Mouse (Mus musculus) kidney, adult 8-10 months (tissue): ENCODE measurements around the gene Gm5862.
"Not testable (repeated sequence)": the region's sequence is repeated elsewhere in the genome, so short reads cannot be mapped to it uniquely, and the experiment has no call there.

Experiments used
- DNase-seq, 2 experiments: peaks; one replicate each; pipeline ENCODE4 v3.0.0; 2022

Gene Gm5862

GRCm38 (mm10) chr5:26022816-26023215, at the start of gene Gm5862:
Gm5862 (minus strand) TSS chr5:26022916.
- DNase-seq = not testable (repeated sequence)

GRCm38 (mm10) chr5:26070716-26071115, 48.0 kb upstream of the Gm5862 start:
- DNase-seq = no peak

GRCm38 (mm10) chr5:26058481-26058880, 35.8 kb upstream of the Gm5862 start, which contains the start of gene Gm7347:
Gm7347 (minus strand) TSS chr5:26058581.
- not testable (repeated sequence) for DNase-seq

- DNase-seq = not testable (repeated sequence)
Measured at GRCm38 (mm10) chr5:26039458-26039857, 16.7 kb upstream of the Gm5862 start, which contains the start of gene Speer4a. Speer4a (minus strand) TSS chr5:26039558.

GRCm38 (mm10) chr5:26007697-26008096, 15.0 kb downstream of the Gm5862 start:
- DNase-seq = not testable (repeated sequence)

- DNase-seq = not testable (repeated sequence)
Measured at GRCm38 (mm10) chr5:26006937-26007695, 15.6 kb downstream of the Gm5862 start.

- DNase-seq = not testable (repeated sequence)
Measured at GRCm38 (mm10) chr5:26004698-26005097, 18.0 kb downstream of the Gm5862 start, which contains the start of gene Gm1979. Gm1979 (minus strand) TSS chr5:26004798.

GRCm38 (mm10) chr5:25988550-25988949, 34.2 kb downstream of the Gm5862 start, which contains the start of gene Gm21698:
Gm21698 (minus strand) TSS chr5:25988650.
- DNase-seq = not testable (repeated sequence)

- not testable (repeated sequence) for DNase-seq
Measured at GRCm38 (mm10) chr5:25972563-25972962, 50.2 kb downstream of the Gm5862 start, which contains the start of gene Gm21680. Gm21680 (minus strand) TSS chr5:25972663.
